Mouse (Mus musculus): ENCODE data around the gene Dclk3.

Dclk3 gene

GRCm38 (mm10) chr9:111439836-111440201 lies 938 bp downstream of the Dclk3 start:
- DNase-seq (ENCODE audit: low read depth, low spot score): peak; percentile 80

GRCm38 (mm10) chr9:111440446-111440845 lies 1.6 kb downstream of the Dclk3 start:
- DNase-seq (ENCODE audit: low read depth, low spot score): no peak

- DNase-seq (ENCODE audit: low read depth, low spot score): no peak
Observed at GRCm38 (mm10) chr9:111441151-111441550, 2.3 kb downstream of the Dclk3 start.

- DNase-seq (ENCODE audit: low read depth, low spot score): peak; percentile 55
Observed at GRCm38 (mm10) chr9:111446204-111446603, 7.3 kb downstream of the Dclk3 start.

GRCm38 (mm10) chr9:111448976-111449375 lies 10.1 kb downstream of the Dclk3 start:
- no peak for DNase-seq (ENCODE audit: low read depth, low spot score)

- DNase-seq (ENCODE audit: low read depth, low spot score): no peak
Observed at GRCm38 (mm10) chr9:111449880-111450279, 11.0 kb downstream of the Dclk3 start.

- DNase-seq (ENCODE audit: low read depth, low spot score): peak; percentile 58
Observed at GRCm38 (mm10) chr9:111450853-111451404, 12.0 kb downstream of the Dclk3 start.

- no peak for DNase-seq (ENCODE audit: low read depth, low spot score)
Observed at GRCm38 (mm10) chr9:111453895-111454294, 15.0 kb downstream of the Dclk3 start.

- peak; percentile 61 for DNase-seq (ENCODE audit: low read depth, low spot score)
Observed at GRCm38 (mm10) chr9:111457176-111457935, 18.5 kb downstream of the Dclk3 start.

- no peak for DNase-seq (ENCODE audit: low read depth, low spot score)
Observed at GRCm38 (mm10) chr9:111457936-111458310, 19.0 kb downstream of the Dclk3 start.

- no peak for DNase-seq (ENCODE audit: low read depth, low spot score)
Observed at GRCm38 (mm10) chr9:111459466-111459865, 20.6 kb downstream of the Dclk3 start.

GRCm38 (mm10) chr9:111460201-111460814 lies 21.4 kb downstream of the Dclk3 start:
- DNase-seq (ENCODE audit: low read depth, low spot score): no peak

GRCm38 (mm10) chr9:111461415-111462103 lies 22.7 kb downstream of the Dclk3 start:
- DNase-seq (ENCODE audit: low read depth, low spot score): no peak

- DNase-seq (ENCODE audit: low read depth, low spot score): no peak
Observed at GRCm38 (mm10) chr9:111465666-111466065, 26.8 kb downstream of the Dclk3 start.

GRCm38 (mm10) chr9:111473686-111474457 lies 35.0 kb downstream of the Dclk3 start:
- no peak for DNase-seq (ENCODE audit: low read depth, low spot score)

- DNase-seq (ENCODE audit: low read depth, low spot score): peak; percentile 72
Observed at GRCm38 (mm10) chr9:111474458-111474745, 35.5 kb downstream of the Dclk3 start.

GRCm38 (mm10) chr9:111475281-111475680 lies 36.4 kb downstream of the Dclk3 start:
- no peak for DNase-seq (ENCODE audit: low read depth, low spot score)

GRCm38 (mm10) chr9:111475973-111476372 lies 37.1 kb downstream of the Dclk3 start:
- DNase-seq (ENCODE audit: low read depth, low spot score): peak; percentile 54

- DNase-seq (ENCODE audit: low read depth, low spot score): no peak
Observed at GRCm38 (mm10) chr9:111476479-111477016, 37.7 kb downstream of the Dclk3 start.

- DNase-seq (ENCODE audit: low read depth, low spot score): peak; percentile 78
Observed at GRCm38 (mm10) chr9:111478853-111479490, 40.1 kb downstream of the Dclk3 start.

GRCm38 (mm10) chr9:111481011-111481410 lies 42.1 kb downstream of the Dclk3 start:
- DNase-seq (ENCODE audit: low read depth, low spot score): peak; percentile 52

All from brain, adult 2 months (tissue).